Mouse (Mus musculus): ENCODE measurements around the gene Galnt10. TPM values are rescaled to one million over a fixed set of nuclear protein-coding genes. Genes with fewer than 3 reads are reported as not detected.

Galnt10 gene
- polyA plus RNA-seq, 1 experiment from 2014 or later = 31.3 TPM

DNA sequence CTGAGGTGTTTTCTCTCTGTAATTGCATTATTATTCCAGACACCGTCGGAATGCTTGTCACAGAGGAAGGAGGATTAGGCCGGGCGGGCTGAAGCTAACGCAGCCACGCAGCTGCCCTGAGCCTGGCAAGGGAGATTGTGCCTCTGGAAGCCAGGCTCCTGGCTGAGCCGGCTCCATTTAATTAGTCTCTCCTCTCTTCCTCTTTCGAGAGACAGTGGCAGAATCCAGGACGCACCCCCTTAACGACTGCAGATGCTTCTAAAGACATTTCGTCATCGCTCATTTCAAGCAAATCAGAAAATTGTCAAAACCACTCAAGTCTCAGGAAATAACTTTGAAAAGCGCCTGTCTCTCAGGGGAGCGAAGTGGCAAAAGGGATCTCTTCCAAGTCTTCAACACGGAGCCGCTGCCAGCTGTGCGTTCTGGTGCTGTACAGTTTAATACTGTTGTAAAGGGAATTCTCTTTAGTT lies 51.0 kb downstream of the Galnt10 start:
- peaks cover 33% of the 10 kb centered on the region for H3K4me1 ChIP-seq
- H3K4me2 ChIP-seq (replicated peaks) = peak overlapping the region; percentile 39
- WGBS = 23% methylated on average over 17 of the region's 17 CpGs
- ATAC-seq (ENCODE audit: low FRiP score, low read depth) = no peak
- no peaks in the 10 kb centered on the region for H3K9me3 ChIP-seq
- H3K9ac ChIP-seq = no peak overlapping the region
- H3K4me3 ChIP-seq = 0 out of 2 replicates have a peak overlapping the region, but pooled peaks have one; percentile 2
- H3K36me3 ChIP-seq = no peaks in the 10 kb centered on the region
- H3K27ac ChIP-seq = peak overlapping the region; percentile 33; the same call in 1 of the 2 replicates
- H3K27me3 ChIP-seq = no peaks in the 10 kb centered on the region

GRCm38 (mm10) chr11:57696807-57697251 lies 51.6 kb downstream of the Galnt10 start:
- Histone ChIP-seq H3K4me1 (peaks cover 39% of the 10 kb centered on the region), H3K4me3 (no peak overlapping the region), H3K4me2 (replicated peaks) (peak overlapping the region; percentile 39; the same call in 1 of the 2 replicates), H3K27ac (no peak overlapping the region), H3K36me3 (no peaks in the 10 kb centered on the region), H3K27me3 (no peaks in the 10 kb centered on the region), H3K9me3 (no peaks in the 10 kb centered on the region), H3K9ac (no peak overlapping the region)
- WGBS = 37% methylated on average over 5 of the region's 5 CpGs
- ATAC-seq (ENCODE audit: low FRiP score, low read depth) = no peak

- H3K4me2 ChIP-seq (replicated peaks) = no peak overlapping the region
- no peak overlapping the region for H3K4me3 ChIP-seq
- H3K9me3 ChIP-seq = peaks cover 7% of the 10 kb centered on the region; the same call in 1 of the 2 replicates
- H3K4me1 ChIP-seq = peaks cover 41% of the 10 kb centered on the region
- WGBS = 33% methylated on average over 7 of the region's 7 CpGs
- no peak overlapping the region for H3K27ac ChIP-seq
- peaks cover 7% of the 10 kb centered on the region for H3K36me3 ChIP-seq
- H3K9ac ChIP-seq = no peak overlapping the region
- no peaks in the 10 kb centered on the region for H3K27me3 ChIP-seq
- no peak for ATAC-seq (ENCODE audit: low FRiP score, low read depth)
These were observed 54.9 kb downstream of the Galnt10 start for GRCm38 (mm10) chr11:57700114-57700513.

GRCm38 (mm10) chr11:57701193-57701925 lies 56.1 kb downstream of the Galnt10 start:
- no peaks in the 10 kb centered on the region for H3K27me3 ChIP-seq
- H3K36me3 ChIP-seq = peaks cover 11% of the 10 kb centered on the region
- H3K9me3 ChIP-seq = peaks cover 9% of the 10 kb centered on the region; the same call in 1 of the 2 replicates
- WGBS = 75% methylated on average over 11 of the region's 11 CpGs
- H3K27ac ChIP-seq = no peak overlapping the region
- H3K4me3 ChIP-seq = no peak overlapping the region
- H3K4me2 ChIP-seq (replicated peaks) = no peak overlapping the region
- H3K4me1 ChIP-seq = peaks cover 35% of the 10 kb centered on the region
- no peak for ATAC-seq (ENCODE audit: low FRiP score, low read depth)
- H3K9ac ChIP-seq = no peak overlapping the region

GRCm38 (mm10) chr11:57701956-57702355 lies 56.7 kb downstream of the Galnt10 start:
- H3K4me2 ChIP-seq (replicated peaks) = no peak overlapping the region
- H3K27me3 ChIP-seq = no peaks in the 10 kb centered on the region
- peaks cover 9% of the 10 kb centered on the region for H3K9me3 ChIP-seq
- peaks cover 11% of the 10 kb centered on the region for H3K36me3 ChIP-seq
- H3K27ac ChIP-seq = no peak overlapping the region
- no peak overlapping the region for H3K4me3 ChIP-seq
- H3K9ac ChIP-seq = no peak overlapping the region
- ATAC-seq (ENCODE audit: low FRiP score, low read depth) = no peak
- 36% methylated on average over 5 of the region's 5 CpGs for whole genome bisulfite sequencing
- H3K4me1 ChIP-seq = peaks cover 29% of the 10 kb centered on the region

- 85% methylated on average over 1 of the region's 1 CpGs for WGBS
- ATAC-seq (ENCODE audit: low FRiP score, low read depth) = no peak
- no peak overlapping the region for H3K4me2 ChIP-seq (replicated peaks)
- H3K4me1 ChIP-seq = peaks cover 9% of the 10 kb centered on the region
- H3K27ac ChIP-seq = no peak overlapping the region
- no peaks in the 10 kb centered on the region for H3K27me3 ChIP-seq
- H3K9ac ChIP-seq = no peak overlapping the region
- H3K9me3 ChIP-seq = peaks cover 12% of the 10 kb centered on the region
- H3K4me3 ChIP-seq = no peak overlapping the region
- H3K36me3 ChIP-seq = peaks cover 18% of the 10 kb centered on the region
These were observed 61.4 kb downstream of the Galnt10 start for GRCm38 (mm10) chr11:57706620-57707019.

- H3K9ac ChIP-seq = no peak overlapping the region
- H3K9me3 ChIP-seq = peaks cover 12% of the 10 kb centered on the region
- no peak overlapping the region for H3K4me3 ChIP-seq
- H3K27ac ChIP-seq = no peak overlapping the region
- no peak for ATAC-seq (ENCODE audit: low FRiP score, low read depth)
- WGBS = 97% methylated on average over 5 of the region's 5 CpGs
- no peak overlapping the region for H3K4me2 ChIP-seq (replicated peaks)
- peaks cover 18% of the 10 kb centered on the region for H3K36me3 ChIP-seq
- no peaks in the 10 kb centered on the region for H3K27me3 ChIP-seq
- peaks cover 5% of the 10 kb centered on the region for H3K4me1 ChIP-seq
These were observed 62.0 kb downstream of the Galnt10 start for GRCm38 (mm10) chr11:57707114-57707798.

DNA sequence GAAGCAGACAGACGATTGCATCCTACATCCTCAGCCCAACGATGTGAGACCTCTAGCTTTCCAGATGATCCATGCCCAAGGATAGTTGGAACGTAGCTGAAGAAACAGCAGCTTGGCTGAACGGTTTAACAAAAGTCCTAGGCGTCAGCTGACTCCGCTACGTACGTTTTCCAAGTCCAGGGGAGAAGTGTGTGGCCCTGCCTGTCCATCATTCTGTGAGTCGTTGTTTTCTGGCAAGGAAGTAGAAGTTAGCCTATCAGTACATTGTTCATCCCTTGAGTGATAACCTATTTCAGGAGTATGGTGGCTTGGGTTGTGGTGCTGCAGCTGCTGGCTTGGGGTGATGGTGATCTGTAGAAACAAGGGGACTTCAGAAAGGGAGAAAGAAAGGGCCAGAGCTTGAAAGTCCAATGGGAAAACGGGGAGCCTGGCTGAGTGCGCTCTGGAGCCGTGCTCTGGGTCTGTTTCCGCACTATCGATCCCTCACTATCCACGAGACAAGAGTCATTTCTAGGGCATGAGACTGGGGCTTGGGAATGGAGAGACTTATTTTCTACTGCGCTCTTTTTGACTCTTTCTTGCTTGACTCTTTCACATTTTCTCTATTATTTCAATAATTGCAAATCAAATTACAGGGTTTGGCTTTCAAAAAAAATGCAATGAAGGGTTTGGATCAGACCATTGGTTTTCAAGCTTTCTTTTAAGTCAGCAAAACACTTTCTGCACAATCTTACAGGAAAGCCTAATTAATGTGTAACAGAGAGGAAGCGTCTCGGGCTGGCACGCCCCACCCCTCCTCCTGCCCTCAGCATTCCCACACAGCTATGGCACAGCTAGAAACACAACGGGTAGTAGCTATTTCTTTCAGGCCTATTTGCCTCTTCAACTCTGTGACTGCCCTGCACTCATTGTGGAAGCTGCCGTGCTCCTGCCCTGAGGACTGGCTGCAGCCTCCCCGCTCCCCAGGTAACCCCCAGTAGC lies 63.2 kb downstream of the Galnt10 start:
- H3K36me3 ChIP-seq = peaks cover 18% of the 10 kb centered on the region
- 82% methylated on average over 22 of the region's 22 CpGs for WGBS
- H3K9ac ChIP-seq = no peak overlapping the region
- no peak overlapping the region for H3K4me2 ChIP-seq (replicated peaks)
- peaks cover 12% of the 10 kb centered on the region for H3K9me3 ChIP-seq
- no peak for ATAC-seq (ENCODE audit: low FRiP score, low read depth)
- no peak overlapping the region for H3K27ac ChIP-seq
- H3K4me1 ChIP-seq = peaks cover 2% of the 10 kb centered on the region; the same call in 1 of the 2 replicates
- H3K27me3 ChIP-seq = no peaks in the 10 kb centered on the region
- H3K4me3 ChIP-seq = no peak overlapping the region

DNA sequence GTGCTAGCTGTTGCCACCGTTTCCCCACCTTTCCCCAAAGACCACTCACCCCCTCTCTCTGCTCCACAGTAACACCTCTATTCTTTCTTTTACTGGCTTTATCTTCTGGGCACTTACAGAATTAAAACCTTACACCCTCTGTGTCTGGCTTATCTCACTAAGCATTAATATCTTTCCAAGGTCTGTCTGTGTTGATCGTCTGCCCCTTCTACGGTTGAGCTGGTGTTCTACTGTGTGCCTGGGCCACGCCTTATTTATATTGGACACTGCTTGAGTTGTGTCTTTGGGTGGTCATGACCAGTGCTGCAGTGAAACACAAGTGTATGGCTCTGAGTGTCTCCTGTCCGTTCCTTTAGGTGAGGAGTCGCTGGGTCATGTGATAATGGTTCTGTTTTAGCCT lies 68.7 kb downstream of the Galnt10 start:
- Histone ChIP-seq H3K4me3 (no peak overlapping the region), H3K36me3 (0 out of 2 replicates have a peak, but pooled peaks cover 3% of the 10 kb centered on the region), H3K4me1 (peaks cover 11% of the 10 kb centered on the region), H3K27me3 (no peaks in the 10 kb centered on the region), H3K9ac (no peak overlapping the region), H3K9me3 (no peaks in the 10 kb centered on the region), H3K27ac (no peak overlapping the region), H3K4me2 (replicated peaks) (no peak overlapping the region)
- 84% methylated on average over 6 of the region's 6 CpGs for WGBS
- no peak for ATAC-seq (ENCODE audit: low FRiP score, low read depth)

DNA sequence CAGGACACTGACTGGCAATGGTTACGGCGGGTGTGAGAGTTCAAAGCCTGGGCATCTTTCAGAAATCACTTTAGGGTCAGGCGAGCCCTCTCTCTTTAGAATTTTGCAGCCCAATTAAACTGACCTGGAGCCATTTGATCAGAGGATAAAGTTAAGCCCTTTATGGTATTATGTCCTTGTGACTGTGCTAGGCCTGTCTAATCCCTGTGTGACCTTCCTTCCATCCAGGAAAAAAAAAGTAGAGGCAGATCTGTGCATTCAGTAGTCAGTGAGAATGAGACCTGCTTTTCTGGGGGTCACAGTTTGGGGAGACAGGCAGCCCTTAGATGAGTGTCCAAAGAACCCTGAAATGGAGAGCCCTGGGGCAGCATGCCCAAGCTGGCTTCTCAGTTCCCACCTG lies 71.5 kb downstream of the Galnt10 start:
- Histone ChIP-seq H3K27ac (no peak overlapping the region; the same call in 1 of the 2 replicates), H3K9ac (no peak overlapping the region), H3K36me3 (no peaks in the 10 kb centered on the region; the same call in 1 of the 2 replicates), H3K4me1 (peaks cover 20% of the 10 kb centered on the region), H3K9me3 (no peaks in the 10 kb centered on the region), H3K4me3 (no peak overlapping the region), H3K4me2 (replicated peaks) (no peak overlapping the region), H3K27me3 (no peaks in the 10 kb centered on the region)
- 45% methylated on average over 3 of the region's 3 CpGs for WGBS
- ATAC-seq (ENCODE audit: low FRiP score, low read depth) = no peak

- Histone ChIP-seq H3K4me3 (no peak overlapping the region), H3K36me3 (no peaks in the 10 kb centered on the region; the same call in 1 of the 2 replicates), H3K27me3 (no peaks in the 10 kb centered on the region), H3K4me1 (peaks cover 18% of the 10 kb centered on the region), H3K27ac (no peak overlapping the region), H3K9ac (no peak overlapping the region), H3K4me2 (replicated peaks) (no peak overlapping the region), H3K9me3 (no peaks in the 10 kb centered on the region)
- WGBS = 33% methylated on average over 3 of the region's 3 CpGs
- ATAC-seq (ENCODE audit: low FRiP score, low read depth) = no peak
These were observed 72.2 kb downstream of the Galnt10 start for GRCm38 (mm10) chr11:57717432-57717831.

All from limb, embryonic 13.5 days (tissue).